Mouse (Mus musculus): ENCODE measurements around the gene Emb. TPM values are rescaled to one million over a fixed set of nuclear protein-coding genes. Genes with fewer than 3 reads are reported as not detected.

The Emb gene
- polyA plus RNA-seq, 1 experiment from 2014 or later: 39.9 TPM

Other genes starting within 250 kb of the Emb start
- 17.7 and 18.3 TPM in 2 replicates for gene Parp8, start 183.0 kb upstream of the Emb start, polyA plus RNA-seq (2014; fragmentation: Nextera tagmentation; extraction: Ambion mirVana)
- 0.17 and 0.41 TPM in 2 replicates for gene Gm17509, start 12.5 kb downstream of the Emb start, polyA plus RNA-seq (2014; fragmentation: Nextera tagmentation; extraction: Ambion mirVana)